Mouse (Mus musculus): ENCODE results near the gene Slc22a17. TPM values are rescaled to one million over a fixed set of nuclear protein-coding genes. Genes with fewer than 3 reads are reported as not detected.

Slc22a17 gene
- polyA plus RNA-seq, 1 experiment from 2014 or later, result 53.8 TPM

- ATAC-seq (replicated peaks; ENCODE audit: low FRiP score), result no peak
- Histone ChIP-seq H3K36me3 (peaks cover 73% of the 10 kb centered on the region), H3K4me1 (peaks cover 17% of the 10 kb centered on the region), H3K9ac (no peak overlapping the region), H3K27me3 (no peaks in the 10 kb centered on the region), H3K27ac (no peak overlapping the region), H3K4me3 (replicated peaks) (no peak overlapping the region), H3K4me2 (no peak overlapping the region), H3K9me3 (replicated peaks) (peaks cover 5% of the 10 kb centered on the region)
- 88% methylated on average over 16 of the region's 16 CpGs for WGBS
Measured at GRCm38 (mm10) chr14:54920076-54920685, 7.2 kb upstream of the Slc22a17 start.

GRCm38 (mm10) chr14:54913343-54913742, 411 bp upstream of the Slc22a17 start:
- no peaks in the 10 kb centered on the region for H3K9me3 ChIP-seq (replicated peaks)
- peak overlapping the region; percentile 92 for H3K4me3 ChIP-seq (replicated peaks)
- ATAC-seq (replicated peaks; ENCODE audit: low FRiP score), result no peak
- H3K36me3 ChIP-seq, result peaks cover 51% of the 10 kb centered on the region
- WGBS, result 17% methylated on average over 10 of the region's 10 CpGs
- peak overlapping the region; percentile 97 for H3K4me2 ChIP-seq
- peaks cover 31% of the 10 kb centered on the region for H3K4me1 ChIP-seq
- peak overlapping the region; percentile 84 for H3K27ac ChIP-seq
- H3K27me3 ChIP-seq, result no peaks in the 10 kb centered on the region
- peak overlapping the region; percentile 91 for H3K9ac ChIP-seq

- Histone ChIP-seq H3K4me2 (peak overlapping the region; percentile 97), H3K4me3 (replicated peaks) (peak overlapping the region; percentile 92), H3K9me3 (replicated peaks) (no peaks in the 10 kb centered on the region), H3K36me3 (peaks cover 51% of the 10 kb centered on the region), H3K27me3 (no peaks in the 10 kb centered on the region), H3K9ac (peak overlapping the region; percentile 91), H3K4me1 (peaks cover 34% of the 10 kb centered on the region), H3K27ac (peak overlapping the region; percentile 84)
- peak; percentile 61 for ATAC-seq (replicated peaks; ENCODE audit: low FRiP score)
- WGBS, result 2% methylated on average over 55 of the region's 69 CpGs
Measured at GRCm38 (mm10) chr14:54912109-54912850, 652 bp downstream of the Slc22a17 start.

- Histone ChIP-seq H3K36me3 (peaks cover 63% of the 10 kb centered on the region), H3K27ac (no peak overlapping the region), H3K9me3 (replicated peaks) (no peaks in the 10 kb centered on the region), H3K9ac (no peak overlapping the region), H3K4me2 (no peak overlapping the region), H3K4me1 (peaks cover 33% of the 10 kb centered on the region), H3K4me3 (replicated peaks) (no peak overlapping the region), H3K27me3 (no peaks in the 10 kb centered on the region)
- WGBS, result 66% methylated on average over 7 of the region's 7 CpGs
- no peak for ATAC-seq (replicated peaks; ENCODE audit: low FRiP score)
Measured at GRCm38 (mm10) chr14:54908682-54909081, 4.2 kb downstream of the Slc22a17 start.

- Histone ChIP-seq H3K4me3 (replicated peaks) (no peak overlapping the region), H3K9ac (no peak overlapping the region), H3K4me1 (peaks cover 8% of the 10 kb centered on the region; the same call in 1 of the 2 replicates), H3K36me3 (peaks cover 54% of the 10 kb centered on the region), H3K27ac (no peak overlapping the region), H3K27me3 (no peaks in the 10 kb centered on the region), H3K4me2 (no peak overlapping the region), H3K9me3 (replicated peaks) (no peaks in the 10 kb centered on the region)
- ATAC-seq (replicated peaks; ENCODE audit: low FRiP score), result no peak
- WGBS, result 88% methylated on average over 4 of the region's 4 CpGs
Measured at GRCm38 (mm10) chr14:54903641-54904040, 9.3 kb downstream of the Slc22a17 start.

- Histone ChIP-seq H3K4me2 (no peak overlapping the region), H3K4me1 (peaks cover 32% of the 10 kb centered on the region), H3K27ac (peak overlapping the region; percentile 33; the same call in 1 of the 2 replicates), H3K9me3 (replicated peaks) (no peaks in the 10 kb centered on the region), H3K4me3 (replicated peaks) (no peak overlapping the region), H3K9ac (no peak overlapping the region), H3K27me3 (no peaks in the 10 kb centered on the region), H3K36me3 (peaks cover 54% of the 10 kb centered on the region)
- ATAC-seq (replicated peaks; ENCODE audit: low FRiP score), result peak; percentile 65; the same call in 1 of the 2 replicates
- 0% methylated on average over 3 of the region's 3 CpGs for WGBS
Measured at GRCm38 (mm10) chr14:54900383-54900782, 12.5 kb downstream of the Slc22a17 start.

- H3K4me3 ChIP-seq (replicated peaks), result 0 out of 2 replicates have a peak overlapping the region, but pooled peaks have one; percentile 1
- H3K36me3 ChIP-seq, result peaks cover 42% of the 10 kb centered on the region
- no peaks in the 10 kb centered on the region for H3K9me3 ChIP-seq (replicated peaks)
- peaks cover 38% of the 10 kb centered on the region for H3K4me1 ChIP-seq
- H3K27ac ChIP-seq, result peak overlapping the region; percentile 69
- no peak for ATAC-seq (replicated peaks; ENCODE audit: low FRiP score)
- no peak overlapping the region for H3K9ac ChIP-seq
- H3K4me2 ChIP-seq, result no peak overlapping the region
- WGBS, result 25% methylated on average over 2 of the region's 2 CpGs
- no peaks in the 10 kb centered on the region for H3K27me3 ChIP-seq
Measured at GRCm38 (mm10) chr14:54897445-54897844, 15.5 kb downstream of the Slc22a17 start.

- Histone ChIP-seq H3K27ac (peak overlapping the region; percentile 96), H3K9ac (peak overlapping the region; percentile 100), H3K27me3 (no peaks in the 10 kb centered on the region), H3K4me3 (replicated peaks) (peak overlapping the region; percentile 91), H3K4me2 (peak overlapping the region; percentile 66), H3K36me3 (peaks cover 42% of the 10 kb centered on the region), H3K9me3 (replicated peaks) (no peaks in the 10 kb centered on the region), H3K4me1 (peaks cover 38% of the 10 kb centered on the region)
- WGBS, result under 1% methylated on average over 53 of the region's 54 CpGs
- peak; percentile 72 for ATAC-seq (replicated peaks; ENCODE audit: low FRiP score)
Measured at GRCm38 (mm10) chr14:54894296-54895151, 18.4 kb downstream of the Slc22a17 start.

GRCm38 (mm10) chr14:54893651-54894181, 19.2 kb downstream of the Slc22a17 start:
- Histone ChIP-seq H3K4me2 (peak overlapping the region; percentile 66), H3K4me3 (replicated peaks) (peak overlapping the region; percentile 91), H3K36me3 (peaks cover 34% of the 10 kb centered on the region), H3K9ac (peak overlapping the region; percentile 100), H3K27me3 (no peaks in the 10 kb centered on the region), H3K9me3 (replicated peaks) (no peaks in the 10 kb centered on the region), H3K4me1 (peaks cover 35% of the 10 kb centered on the region), H3K27ac (peak overlapping the region; percentile 96)
- peak; percentile 98 for ATAC-seq (replicated peaks; ENCODE audit: low FRiP score)
- WGBS, result under 1% methylated on average over 38 of the region's 38 CpGs

GRCm38 (mm10) chr14:54892200-54892599, 20.7 kb downstream of the Slc22a17 start, which contains the start of gene Pabpn1:
Gene Pabpn1, plus strand, starts transcription at chr14:54892500.
- no peak for ATAC-seq (replicated peaks; ENCODE audit: low FRiP score)

GRCm38 (mm10) chr14:54885309-54885708, 27.6 kb downstream of the Slc22a17 start:
- Histone ChIP-seq H3K9me3 (replicated peaks) (no peaks in the 10 kb centered on the region), H3K4me2 (peak overlapping the region; percentile 82)

More at GRCm38 (mm10) chr14:54892200-54892599, 20.7 kb downstream of the Slc22a17 start, which contains the start of gene Pabpn1:
- Histone ChIP-seq H3K4me1 (peaks cover 24% of the 10 kb centered on the region), H3K36me3 (peaks cover 22% of the 10 kb centered on the region), H3K9ac (peak within 1 kb of the TSS; percentile 23), H3K9me3 (replicated peaks) (no peaks in the 10 kb centered on the region), H3K27me3 (no peaks in the 10 kb centered on the region), H3K4me2 (peak within 1 kb of the TSS; percentile 58), H3K4me3 (replicated peaks) (peak within 1 kb of the TSS; percentile 91), H3K27ac (peak within 1 kb of the TSS; percentile 87)
- 89% methylated on average over 3 of the region's 3 CpGs for WGBS

More at GRCm38 (mm10) chr14:54885309-54885708, 27.6 kb downstream of the Slc22a17 start:
- peaks cover 25% of the 10 kb centered on the region for H3K36me3 ChIP-seq
- no peak overlapping the region for H3K9ac ChIP-seq
- peak overlapping the region; percentile 56 for H3K4me3 ChIP-seq (replicated peaks)
- no peak for ATAC-seq (replicated peaks; ENCODE audit: low FRiP score)
- no peak overlapping the region for H3K27ac ChIP-seq
- H3K4me1 ChIP-seq, result peaks cover 25% of the 10 kb centered on the region
- no peaks in the 10 kb centered on the region for H3K27me3 ChIP-seq
- WGBS, result 89% methylated on average over 11 of the region's 11 CpGs

Data from kidney, embryonic 15.5 days (tissue).